Mouse (Mus musculus): ENCODE data around the gene 2700081O15Rik.

GRCm38 (mm10) chr19:7416834-7417735 is at the start of gene 2700081O15Rik:
- TF ChIP-seq CTCF (IDR thresholded peaks at IDR 0.05; ENCODE audit: low read depth, low read length) (no peak), POLR2A (IDR thresholded peaks at IDR 0.05; ENCODE audit: extremely low read depth, insufficient read depth, low read length) (no peak)
